Mouse (Mus musculus) midbrain, embryonic 15.5 days (tissue): ENCODE results near the gene Rcc1l. TPM values are rescaled to one million over a fixed set of nuclear protein-coding genes. Genes with fewer than 3 reads are reported as not detected.

ENCODE experiments used
- ATAC-seq: fragments of 200-750 bp; cut with Nextera tagmentation; replicated peaks from 2 replicates; pipeline ENCODE4 v1.8.0; 2017; ENCODE audit warnings: moderate TSS enrichment
- H3K27ac ChIP-seq: fragments of 300-500 bp; sonication (generic); 2 replicates; pipeline ENCODE4 v1.5.1; 2015; ENCODE audit warnings: mild to moderate bottlenecking, inconsistent platforms
- H3K27me3 ChIP-seq: fragments of 300-500 bp; sonication (generic); replicated peaks from 2 replicates; pipeline ENCODE4 v1.6.1; 2015; ENCODE audit warnings: inconsistent platforms
- H3K36me3 ChIP-seq: fragments of 300-500 bp; sonication (generic); replicated peaks from 2 replicates; pipeline ENCODE4 v1.6.1; 2015; ENCODE audit warnings: inconsistent platforms
- H3K4me1 ChIP-seq: fragments of 300-500 bp; sonication (generic); 2 replicates; pipeline ENCODE4 v1.6.1; 2015; ENCODE audit warnings: inconsistent platforms
- H3K4me2 ChIP-seq: fragments of 300-500 bp; sonication (generic); 2 replicates; pipeline ENCODE4 v1.6.1; 2015; ENCODE audit warnings: inconsistent platforms, mild to moderate bottlenecking, moderate library complexity
- H3K4me3 ChIP-seq: fragments of 300-500 bp; sonication (generic); 2 replicates; pipeline ENCODE4 v1.5.1; 2015; ENCODE audit warnings: mild to moderate bottlenecking, inconsistent platforms
- H3K9ac ChIP-seq: fragments of 300-500 bp; sonication (generic); 2 replicates; pipeline ENCODE4 v1.6.1; 2015; ENCODE audit warnings: mild to moderate bottlenecking, inconsistent platforms
- H3K9me3 ChIP-seq: fragments of 300-500 bp; sonication (generic); 2 replicates; pipeline ENCODE4 v1.6.1; 2016; ENCODE audit warnings: inconsistent platforms
- WGBS: fragments of 180-500 bp; shearing (Covaris S2); methylation state at CpG from one replicate; pipeline ENCODE4 v1.1.7; 2015; ENCODE audit warnings: mixed read lengths; 5-methylcytosine and 5-hydroxymethylcytosine counted together
- polyA plus RNA-seq: library from polyadenylated mRNA; unstranded; fragments of >200 nt; fragmentation: Nextera tagmentation; extraction: Ambion mirVana; gene quantifications from 2 replicates; pipeline ENCODE4 v1.2.1, GENCODE M21; 2015

Gene Rcc1l
- polyA plus RNA-seq, 1 experiment from 2014 or later: 19.8 TPM

DNA sequence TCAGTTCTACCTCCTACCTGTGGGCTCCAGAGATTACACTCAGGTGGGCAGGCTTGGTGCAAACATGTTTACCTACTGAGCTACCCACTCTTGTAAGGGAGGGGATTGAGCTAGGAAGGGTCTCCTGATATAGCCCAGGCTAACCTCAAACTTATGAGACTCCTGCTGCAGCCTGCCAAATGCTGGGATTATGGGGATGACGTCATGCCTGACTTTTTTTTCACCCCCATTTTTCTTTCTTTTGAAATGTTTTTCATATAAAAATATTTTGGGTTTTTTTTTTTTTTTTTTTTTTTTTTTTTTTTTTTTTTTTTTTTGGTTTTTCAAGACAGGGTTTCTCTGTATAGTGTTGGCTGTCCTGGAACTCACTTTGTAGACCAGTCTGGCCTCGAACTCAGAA is 50.3 kb downstream of the Rcc1l start:
- Histone ChIP-seq H3K27ac (no peak overlapping the region), H3K4me3 (no peak overlapping the region), H3K9ac (no peak overlapping the region), H3K4me2 (no peak overlapping the region), H3K27me3 (no peaks in the 10 kb centered on the region), H3K4me1 (peaks cover 6% of the 10 kb centered on the region), H3K9me3 (no peaks in the 10 kb centered on the region), H3K36me3 (peaks cover 13% of the 10 kb centered on the region; the same call in 1 of the 2 replicates)
- ATAC-seq: no peak
- WGBS: 88% methylated on average over 2 of the region's 2 CpGs

DNA sequence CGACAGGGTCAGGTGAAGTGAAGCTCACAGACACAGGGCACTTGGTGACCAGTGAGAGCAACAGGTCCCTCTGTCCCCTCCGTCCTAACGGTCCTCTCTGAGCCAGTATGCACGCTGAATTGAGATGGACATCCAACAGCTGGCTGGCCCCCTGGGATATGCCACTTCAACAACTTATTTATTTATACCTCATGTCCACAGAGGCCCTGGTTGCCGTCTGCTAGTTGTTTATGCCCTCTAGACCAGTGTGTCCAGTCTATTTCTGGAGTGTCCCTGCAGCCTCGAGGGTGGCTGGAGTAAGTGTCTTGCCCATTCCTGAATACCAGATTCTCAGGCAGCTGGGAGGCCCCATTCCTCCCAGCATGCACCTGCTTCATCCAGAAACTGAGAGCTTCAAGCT is 52.7 kb downstream of the Rcc1l start:
- Histone ChIP-seq H3K9me3 (no peaks in the 10 kb centered on the region), H3K4me3 (no peak overlapping the region), H3K9ac (no peak overlapping the region), H3K27ac (no peak overlapping the region), H3K27me3 (no peaks in the 10 kb centered on the region), H3K4me1 (peaks cover 8% of the 10 kb centered on the region; the same call in 1 of the 2 replicates), H3K36me3 (peaks cover 13% of the 10 kb centered on the region; the same call in 1 of the 2 replicates), H3K4me2 (no peak overlapping the region)
- 75% methylated on average over 6 of the region's 6 CpGs for WGBS
- no peak for ATAC-seq

- H3K9me3 ChIP-seq: no peaks in the 10 kb centered on the region
- H3K4me3 ChIP-seq: no peak overlapping the region
- no peak for ATAC-seq
- WGBS: 79% methylated on average over 4 of the region's 4 CpGs
- no peaks in the 10 kb centered on the region for H3K27me3 ChIP-seq
- H3K27ac ChIP-seq: no peak overlapping the region
- H3K9ac ChIP-seq: no peak overlapping the region
- peaks cover 4% of the 10 kb centered on the region; the same call in 1 of the 2 replicates for H3K36me3 ChIP-seq
- 0 out of 2 replicates have a peak, but pooled peaks cover 4% of the 10 kb centered on the region for H3K4me1 ChIP-seq
- H3K4me2 ChIP-seq: no peak overlapping the region
Measured at GRCm38 (mm10) chr5:134121893-134122259, 54.7 kb downstream of the Rcc1l start.

GRCm38 (mm10) chr5:134121138-134121892 is 55.3 kb downstream of the Rcc1l start:
- ATAC-seq: no peak
- 47% methylated on average over 9 of the region's 9 CpGs for WGBS
- H3K9ac ChIP-seq: no peak overlapping the region
- no peak overlapping the region for H3K4me3 ChIP-seq
- H3K36me3 ChIP-seq: no peaks in the 10 kb centered on the region; the same call in 1 of the 2 replicates
- no peak overlapping the region for H3K4me2 ChIP-seq
- H3K9me3 ChIP-seq: no peaks in the 10 kb centered on the region
- no peaks in the 10 kb centered on the region for H3K27me3 ChIP-seq
- no peak overlapping the region for H3K27ac ChIP-seq
- H3K4me1 ChIP-seq: 0 out of 2 replicates have a peak, but pooled peaks cover 4% of the 10 kb centered on the region

GRCm38 (mm10) chr5:134120135-134120534 is 56.4 kb downstream of the Rcc1l start:
- Histone ChIP-seq H3K9me3 (no peaks in the 10 kb centered on the region), H3K36me3 (no peaks in the 10 kb centered on the region; the same call in 1 of the 2 replicates), H3K4me1 (0 out of 2 replicates have a peak, but pooled peaks cover 4% of the 10 kb centered on the region), H3K27ac (no peak overlapping the region), H3K4me3 (no peak overlapping the region), H3K4me2 (no peak overlapping the region), H3K27me3 (no peaks in the 10 kb centered on the region), H3K9ac (no peak overlapping the region)
- ATAC-seq: no peak
- WGBS: 88% methylated on average over 3 of the region's 3 CpGs

DNA sequence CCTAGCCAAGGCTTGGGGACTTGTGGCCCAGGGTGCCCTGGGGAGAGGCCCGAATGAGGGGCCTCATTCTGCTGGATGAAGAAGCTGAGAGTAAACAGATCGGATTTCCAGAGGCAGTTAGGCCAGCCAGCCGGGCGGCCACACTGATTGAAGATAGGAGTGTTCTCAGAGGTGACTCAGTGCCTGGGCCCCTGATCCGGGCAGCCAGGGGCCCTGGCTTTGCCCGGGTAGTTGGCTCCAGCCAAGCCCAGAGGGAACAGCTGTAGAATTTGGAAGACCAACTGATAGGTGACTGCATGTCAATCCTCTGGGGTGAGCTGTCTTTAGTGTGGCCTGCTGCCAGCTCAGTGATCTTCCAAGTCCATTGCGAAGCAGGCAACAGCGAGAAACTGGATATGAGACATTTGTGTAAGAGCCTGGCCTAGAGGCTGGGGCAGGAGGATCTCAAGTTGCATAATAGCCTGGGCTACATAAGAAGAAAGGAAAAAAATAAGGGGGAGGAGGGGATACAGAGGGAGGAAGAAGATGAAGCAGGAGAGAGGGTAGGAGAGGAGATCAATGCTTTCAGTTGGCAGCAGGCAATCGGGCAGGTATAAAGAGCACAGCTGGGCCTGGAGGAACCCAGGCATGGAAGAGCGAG is 57.0 kb downstream of the Rcc1l start:
- Histone ChIP-seq H3K4me3 (no peak overlapping the region), H3K9me3 (no peaks in the 10 kb centered on the region), H3K36me3 (no peaks in the 10 kb centered on the region; the same call in 1 of the 2 replicates), H3K4me2 (no peak overlapping the region), H3K4me1 (0 out of 2 replicates have a peak, but pooled peaks cover 4% of the 10 kb centered on the region), H3K27ac (no peak overlapping the region), H3K9ac (no peak overlapping the region), H3K27me3 (no peaks in the 10 kb centered on the region)
- WGBS: 78% methylated on average over 10 of the region's 10 CpGs
- no peak for ATAC-seq

DNA sequence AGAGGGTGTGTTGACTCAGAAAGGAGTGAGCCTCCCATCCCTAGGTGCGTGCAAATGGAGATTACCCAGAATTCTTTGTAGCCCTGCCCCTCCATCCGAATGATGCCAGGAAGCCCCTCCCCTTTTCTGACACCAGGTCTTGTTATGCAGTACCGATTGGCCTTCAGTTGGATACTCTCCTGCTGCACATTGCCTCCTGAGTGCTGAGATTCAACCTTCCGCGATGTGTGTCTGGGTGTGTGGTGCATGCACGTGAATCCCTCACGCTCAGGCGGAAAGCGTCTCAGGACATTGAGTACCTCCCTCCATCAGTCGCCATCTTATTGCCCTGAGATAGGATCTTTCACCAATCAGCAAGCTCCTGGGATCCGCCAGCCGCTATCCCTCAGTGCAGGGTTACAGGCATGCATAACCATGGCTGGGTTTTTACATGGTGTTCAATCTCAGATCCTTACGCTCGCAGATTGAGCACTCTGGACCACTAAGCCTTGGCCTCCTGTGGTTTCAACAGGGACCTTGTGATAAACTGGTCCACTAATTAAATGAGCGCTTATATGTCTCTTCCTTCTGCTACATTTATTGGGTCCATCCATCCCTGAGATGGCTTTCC is 57.7 kb downstream of the Rcc1l start:
- Histone ChIP-seq H3K4me1 (0 out of 2 replicates have a peak, but pooled peaks cover 4% of the 10 kb centered on the region), H3K4me2 (no peak overlapping the region), H3K27ac (no peak overlapping the region), H3K36me3 (no peaks in the 10 kb centered on the region; the same call in 1 of the 2 replicates), H3K27me3 (no peaks in the 10 kb centered on the region), H3K9me3 (no peaks in the 10 kb centered on the region), H3K9ac (no peak overlapping the region), H3K4me3 (no peak overlapping the region)
- 91% methylated on average over 15 of the region's 15 CpGs for WGBS
- ATAC-seq: no peak

DNA sequence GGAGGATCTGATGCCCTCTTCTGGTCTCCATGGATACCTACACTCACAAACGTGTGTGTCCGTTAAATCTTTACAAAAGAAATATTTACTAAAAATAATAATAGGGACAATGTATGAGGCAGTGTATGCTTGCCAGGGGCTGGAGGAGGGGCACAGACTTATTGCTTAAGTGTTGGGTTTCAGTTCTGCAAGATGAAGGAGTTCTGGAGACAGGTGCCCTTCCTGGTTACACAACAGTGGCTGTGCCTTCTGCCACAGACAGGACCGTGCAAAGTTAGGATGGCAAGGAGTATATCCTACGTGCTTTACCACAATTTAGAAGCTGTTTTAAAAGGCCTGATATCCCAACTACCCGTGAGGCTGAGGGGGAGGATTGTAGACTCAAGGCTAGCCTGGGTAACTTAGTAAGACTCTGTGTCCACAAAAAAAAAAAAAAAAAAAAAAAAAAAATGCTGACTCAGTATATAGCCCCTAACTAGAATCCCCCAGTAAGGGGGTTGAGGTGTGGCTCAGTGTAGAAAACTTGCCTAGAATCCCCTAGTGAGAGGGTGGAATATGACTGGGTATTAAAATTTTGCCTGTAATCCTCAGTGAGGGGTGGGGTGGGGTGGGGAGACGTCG is 60.8 kb downstream of the Rcc1l start:
- peaks cover 4% of the 10 kb centered on the region; the same call in 1 of the 2 replicates for H3K36me3 ChIP-seq
- no peak overlapping the region for H3K4me2 ChIP-seq
- H3K9ac ChIP-seq: no peak overlapping the region
- 89% methylated on average over 7 of the region's 7 CpGs for WGBS
- H3K9me3 ChIP-seq: no peaks in the 10 kb centered on the region
- H3K27me3 ChIP-seq: no peaks in the 10 kb centered on the region
- no peak overlapping the region for H3K4me3 ChIP-seq
- ATAC-seq: no peak
- no peak overlapping the region for H3K27ac ChIP-seq
- no peaks in the 10 kb centered on the region for H3K4me1 ChIP-seq

GRCm38 (mm10) chr5:134114981-134115380 is 61.6 kb downstream of the Rcc1l start:
- Histone ChIP-seq H3K4me1 (no peaks in the 10 kb centered on the region), H3K4me2 (no peak overlapping the region), H3K27ac (no peak overlapping the region), H3K9me3 (no peaks in the 10 kb centered on the region), H3K36me3 (peaks cover 6% of the 10 kb centered on the region; the same call in 1 of the 2 replicates), H3K27me3 (no peaks in the 10 kb centered on the region), H3K9ac (no peak overlapping the region), H3K4me3 (no peak overlapping the region)
- WGBS: 94% methylated on average over 5 of the region's 5 CpGs
- ATAC-seq: no peak

GRCm38 (mm10) chr5:134105829-134106228 is 70.7 kb downstream of the Rcc1l start:
- no peak overlapping the region for H3K9ac ChIP-seq
- no peaks in the 10 kb centered on the region for H3K27me3 ChIP-seq
- no peak overlapping the region for H3K4me2 ChIP-seq
- no peaks in the 10 kb centered on the region for H3K9me3 ChIP-seq
- peaks cover 24% of the 10 kb centered on the region for H3K4me1 ChIP-seq
- ATAC-seq: no peak
- H3K4me3 ChIP-seq: no peak overlapping the region
- peaks cover 6% of the 10 kb centered on the region for H3K36me3 ChIP-seq
- 94% methylated on average over 8 of the region's 8 CpGs for WGBS
- no peak overlapping the region for H3K27ac ChIP-seq

GRCm38 (mm10) chr5:134102720-134103119 is 73.9 kb downstream of the Rcc1l start:
- Histone ChIP-seq H3K4me2 (peak overlapping the region; percentile 83), H3K4me1 (peaks cover 34% of the 10 kb centered on the region), H3K36me3 (no peaks in the 10 kb centered on the region; the same call in 1 of the 2 replicates), H3K4me3 (no peak overlapping the region), H3K27me3 (no peaks in the 10 kb centered on the region), H3K9me3 (no peaks in the 10 kb centered on the region), H3K9ac (no peak overlapping the region), H3K27ac (no peak overlapping the region)
- WGBS: 80% methylated on average over 6 of the region's 6 CpGs
- ATAC-seq: no peak

DNA sequence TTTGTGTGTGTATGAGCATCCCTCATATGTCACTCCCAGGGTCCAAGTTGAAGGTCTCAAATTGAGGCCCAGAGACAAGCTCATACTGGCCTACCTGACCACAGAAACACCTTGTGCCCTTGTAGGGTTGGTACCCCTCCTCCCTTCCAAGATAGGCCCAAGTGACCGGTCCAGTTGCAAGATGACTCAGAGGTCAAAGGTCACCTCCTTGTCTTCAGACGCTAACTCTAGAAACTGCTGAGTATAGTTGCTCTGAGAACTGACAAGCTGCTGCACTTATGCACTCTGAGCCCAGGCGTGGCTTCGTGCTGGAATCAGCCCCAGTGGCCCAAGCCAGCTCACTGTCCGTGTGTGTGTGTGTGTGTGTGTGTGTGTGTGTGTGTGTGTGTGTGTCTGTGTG is 74.7 kb downstream of the Rcc1l start:
- no peaks in the 10 kb centered on the region for H3K9me3 ChIP-seq
- no peak overlapping the region for H3K27ac ChIP-seq
- H3K4me1 ChIP-seq: peaks cover 34% of the 10 kb centered on the region
- 44% methylated on average over 5 of the region's 5 CpGs for WGBS
- peak overlapping the region; percentile 95 for H3K4me3 ChIP-seq
- peak overlapping the region; percentile 16; the same call in 1 of the 2 replicates for H3K9ac ChIP-seq
- no peak for ATAC-seq
- H3K4me2 ChIP-seq: peak overlapping the region; percentile 83
- no peaks in the 10 kb centered on the region for H3K27me3 ChIP-seq
- H3K36me3 ChIP-seq: no peaks in the 10 kb centered on the region; the same call in 1 of the 2 replicates
